Mouse (Mus musculus) T-helper 17 cell (primary cell): ENCODE data around the gene Tbc1d2b.

Experiments
- in situ Hi-C, 2 experiments: fragments of 300-600 bp; cut with MboI, MseI; formaldehyde crosslinking; loops; 1 replicate in 1 of 2; 2 replicates in 1 of 2; pipeline ENCODE4 v1.15.1; 2025; ENCODE audit warnings: high pct_unique_total_duplicates in 2 of 2

Tbc1d2b gene

GRCm38 (mm10) chr9:90213127-90213526 is 57.5 kb downstream of the Tbc1d2b start:
- in situ Hi-C loops = loop anchor here in 1 of 2 experiments (10.0 to 25.0 kb wide), 2 partner anchors 699 to 1698 kb away; no protein-coding TSS in a partner anchor

DNA sequence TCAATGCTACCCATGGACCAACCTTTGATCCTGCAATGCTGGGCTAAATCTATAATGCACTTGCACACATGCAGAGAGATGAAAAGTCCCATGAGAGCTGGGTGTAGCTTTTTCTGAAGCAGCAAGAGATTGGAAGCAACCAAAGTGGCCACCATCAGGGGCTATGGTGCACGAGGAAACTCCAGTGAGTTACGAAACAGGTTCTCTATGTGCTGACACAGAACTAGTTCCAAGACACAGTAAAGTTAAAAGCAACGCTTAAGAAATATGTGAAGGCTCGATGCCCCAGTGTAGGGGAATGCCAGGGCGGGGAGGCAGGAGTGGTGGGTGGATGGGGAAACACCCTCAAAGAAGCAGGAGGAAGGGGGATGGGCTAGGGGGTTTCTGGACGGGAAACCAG is 61.9 kb downstream of the Tbc1d2b start:
- in situ Hi-C loops = loop anchor here (5.0 to 25.0 kb wide), 3 partner anchors 199 to 704 kb away; no protein-coding TSS in a partner anchor

GRCm38 (mm10) chr9:90207808-90208207 is 62.8 kb downstream of the Tbc1d2b start:
- in situ Hi-C loops = loop anchor here (5.0 to 25.0 kb wide), 3 partner anchors 199 to 704 kb away; no protein-coding TSS in a partner anchor

DNA sequence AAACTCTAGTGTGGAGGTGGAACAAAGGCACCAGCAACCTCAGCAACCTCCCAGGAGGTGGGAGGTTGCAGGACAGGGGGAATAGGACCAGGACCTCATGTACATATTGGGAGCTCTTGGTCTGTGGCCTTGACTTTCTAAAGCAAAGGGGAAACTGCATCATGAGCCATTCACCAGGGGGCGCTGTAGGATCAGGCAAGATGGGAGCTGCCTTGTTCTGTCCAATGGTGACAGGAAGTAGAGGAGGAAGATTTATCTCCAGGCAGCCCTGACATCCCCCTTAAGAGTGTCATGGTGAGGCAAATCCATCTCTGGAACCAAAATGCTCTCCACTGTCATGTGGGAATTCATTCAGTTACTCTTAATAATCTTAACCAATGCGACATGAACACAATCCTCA is 64.1 kb downstream of the Tbc1d2b start:
- in situ Hi-C loops = loop anchor here (5.0 to 25.0 kb wide), 3 partner anchors 201 to 706 kb away; no protein-coding TSS in a partner anchor

- in situ Hi-C loops = loop anchor here in 1 of 2 experiments (25.0 kb wide), 1 partner anchor 708 kb away; no protein-coding TSS in a partner anchor
Measured at GRCm38 (mm10) chr9:90204396-90204915, 66.1 kb downstream of the Tbc1d2b start.

GRCm38 (mm10) chr9:90203233-90203632 is 67.4 kb downstream of the Tbc1d2b start:
- in situ Hi-C loops = loop anchor here in 1 of 2 experiments (25.0 kb wide), 1 partner anchor 709 kb away; no protein-coding TSS in a partner anchor

- in situ Hi-C loops = loop anchor here in 1 of 2 experiments (25.0 kb wide), 1 partner anchor 711 kb away; no protein-coding TSS in a partner anchor
Measured at GRCm38 (mm10) chr9:90201541-90201940, 69.1 kb downstream of the Tbc1d2b start.

- in situ Hi-C loops = loop anchor here in 1 of 2 experiments (25.0 kb wide), 1 partner anchor 711 kb away; no protein-coding TSS in a partner anchor
Measured at GRCm38 (mm10) chr9:90201096-90201495, 69.5 kb downstream of the Tbc1d2b start.

GRCm38 (mm10) chr9:90200501-90200900 is 70.1 kb downstream of the Tbc1d2b start:
- in situ Hi-C loops = loop anchor here in 1 of 2 experiments (25.0 kb wide), 1 partner anchor 712 kb away; no protein-coding TSS in a partner anchor

DNA sequence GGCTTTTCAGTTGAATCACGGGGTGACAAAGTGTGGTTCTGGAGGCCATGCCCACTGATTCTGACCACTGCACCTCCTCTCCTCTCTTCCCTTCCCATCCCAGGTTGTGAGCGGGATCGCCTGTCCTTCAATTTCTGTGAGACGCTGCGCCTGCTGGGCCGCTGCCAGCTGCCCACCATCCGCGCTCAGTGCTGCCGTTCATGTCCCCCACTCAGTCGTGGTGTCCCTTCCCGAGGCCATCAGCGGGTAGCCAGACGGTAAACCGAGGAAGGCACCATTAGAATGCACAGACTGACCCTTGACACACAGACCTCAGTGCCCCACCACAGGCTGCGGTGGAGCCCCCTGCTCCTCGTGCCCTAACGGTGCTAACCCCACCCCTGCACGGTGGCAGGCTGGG is 71.0 kb downstream of the Tbc1d2b start:
- in situ Hi-C loops = loop anchor here (10.0 to 25.0 kb wide), 2 partner anchors 713 to 1175 kb away; no protein-coding TSS in a partner anchor

- in situ Hi-C loops = loop anchor here in 1 of 2 experiments (10.0 kb wide), 1 partner anchor 1176 kb away; no protein-coding TSS in a partner anchor
Measured at GRCm38 (mm10) chr9:90198531-90199449, 71.8 kb downstream of the Tbc1d2b start.

DNA sequence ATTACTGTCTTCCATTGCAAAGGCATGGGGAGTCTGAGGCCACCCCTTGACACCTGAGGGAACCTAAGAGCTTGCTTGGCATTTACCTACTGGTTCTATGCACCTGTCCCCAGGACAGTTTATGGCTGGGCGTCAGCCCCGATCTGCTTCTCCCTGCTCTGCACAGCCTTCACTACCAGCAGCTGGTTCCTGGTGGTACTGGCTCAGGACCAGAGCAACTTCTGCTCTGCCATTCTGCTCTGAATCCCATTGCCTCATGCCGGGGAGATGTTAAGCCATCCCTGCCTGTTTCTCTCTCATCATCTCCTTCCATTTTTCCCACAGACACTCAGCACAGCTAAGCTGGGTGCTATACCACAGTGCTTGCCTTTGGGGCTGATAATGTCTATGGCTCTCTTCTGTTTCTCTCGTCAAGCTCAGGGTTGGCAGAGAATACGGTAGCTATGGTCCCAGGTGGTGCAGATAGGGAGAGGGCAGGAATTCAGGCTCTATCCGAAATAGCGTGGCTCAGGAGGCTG is 72.7 kb downstream of the Tbc1d2b start:
- in situ Hi-C loops = loop anchor here in 1 of 2 experiments (10.0 kb wide), 1 partner anchor 1177 kb away; no protein-coding TSS in a partner anchor

DNA sequence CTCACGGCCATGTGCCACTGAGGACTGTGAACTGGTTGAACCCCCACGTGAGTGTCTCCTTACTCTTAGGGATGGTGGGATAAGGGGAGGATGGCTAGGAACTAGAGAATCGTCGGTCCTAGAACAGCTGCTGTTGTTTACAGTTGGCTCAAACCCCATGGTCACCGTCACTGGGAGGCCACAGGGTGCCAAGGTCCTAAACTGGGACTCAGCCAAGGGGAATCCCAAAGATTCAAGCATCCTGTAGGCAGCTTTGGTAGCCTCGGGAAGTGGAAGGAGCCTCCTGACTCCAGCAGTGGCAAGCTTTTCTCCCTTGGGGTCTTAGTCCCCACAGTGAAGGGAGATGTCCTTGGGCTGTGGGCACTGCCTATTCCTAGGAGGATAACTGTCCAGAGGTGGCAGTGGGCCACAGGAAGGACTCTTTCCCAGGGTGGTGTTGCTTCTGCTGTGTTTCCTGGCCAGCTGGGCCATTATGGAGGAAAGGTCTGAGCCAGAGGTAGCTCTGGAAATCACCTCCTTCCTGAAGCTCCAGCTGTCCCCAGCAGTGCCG is 73.4 kb downstream of the Tbc1d2b start:
- in situ Hi-C loops = loop anchor here in 1 of 2 experiments (10.0 kb wide), 1 partner anchor 1178 kb away; no protein-coding TSS in a partner anchor

DNA sequence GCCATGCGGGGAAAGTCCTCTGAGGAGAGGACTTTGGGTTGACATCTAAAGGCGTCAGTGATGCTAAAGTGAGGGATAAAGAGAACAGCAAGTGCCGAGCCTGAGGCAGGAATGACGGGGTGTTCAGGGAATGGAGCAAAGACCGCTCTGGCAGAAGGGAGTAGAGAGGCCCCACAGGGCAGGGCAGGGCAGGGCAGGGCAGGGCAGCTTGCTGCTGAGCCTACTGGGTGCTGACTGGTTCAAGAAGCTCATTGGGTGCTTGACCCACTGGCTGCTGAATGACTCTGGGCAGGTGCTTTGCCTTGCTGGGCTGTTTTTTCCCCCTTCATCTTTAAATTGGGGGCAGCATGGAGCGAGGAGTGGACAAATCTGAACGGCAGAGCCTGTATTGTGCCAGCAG is 74.3 kb downstream of the Tbc1d2b start:
- in situ Hi-C loops = loop anchor here in 1 of 2 experiments (10.0 kb wide), 1 partner anchor 1179 kb away; no protein-coding TSS in a partner anchor

- in situ Hi-C loops = loop anchor here in 1 of 2 experiments (10.0 kb wide), 1 partner anchor 1180 kb away; no protein-coding TSS in a partner anchor
Measured at GRCm38 (mm10) chr9:90195000-90195399, 75.6 kb downstream of the Tbc1d2b start.

- in situ Hi-C loops = no loop called here
Measured at GRCm38 (mm10) chr9:90189391-90189790, 81.2 kb downstream of the Tbc1d2b start.

- in situ Hi-C loops = no loop called here
Measured at GRCm38 (mm10) chr9:90188893-90189292, 81.7 kb downstream of the Tbc1d2b start.

DNA sequence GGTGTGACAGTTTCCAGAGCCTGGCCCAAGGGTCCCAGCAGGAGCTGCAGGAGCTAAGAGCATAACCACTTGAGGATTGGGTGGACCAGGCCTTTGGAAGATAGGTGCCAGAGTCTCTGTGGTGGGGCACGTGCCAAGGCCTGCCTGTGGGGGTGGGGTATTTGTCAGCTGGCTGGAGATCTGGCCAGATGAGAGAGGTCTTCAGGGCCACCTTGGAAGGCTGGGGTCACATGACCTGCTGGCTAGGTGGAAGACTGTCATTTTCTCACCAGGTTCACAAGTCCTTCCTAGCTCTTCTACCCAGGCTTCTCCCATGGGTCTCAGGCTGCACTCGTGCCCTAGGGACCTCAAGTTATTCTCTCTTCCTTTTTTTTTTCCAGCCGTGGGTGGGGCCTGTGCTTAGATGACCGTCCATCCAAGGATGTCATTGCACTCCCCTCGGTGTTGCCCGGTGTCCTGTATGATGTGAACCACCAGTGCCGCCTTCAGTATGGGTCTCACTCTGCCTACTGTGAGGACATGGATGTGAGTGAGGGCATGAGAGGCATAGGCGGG is 85.2 kb downstream of the Tbc1d2b start:
- in situ Hi-C loops = no loop called here

DNA sequence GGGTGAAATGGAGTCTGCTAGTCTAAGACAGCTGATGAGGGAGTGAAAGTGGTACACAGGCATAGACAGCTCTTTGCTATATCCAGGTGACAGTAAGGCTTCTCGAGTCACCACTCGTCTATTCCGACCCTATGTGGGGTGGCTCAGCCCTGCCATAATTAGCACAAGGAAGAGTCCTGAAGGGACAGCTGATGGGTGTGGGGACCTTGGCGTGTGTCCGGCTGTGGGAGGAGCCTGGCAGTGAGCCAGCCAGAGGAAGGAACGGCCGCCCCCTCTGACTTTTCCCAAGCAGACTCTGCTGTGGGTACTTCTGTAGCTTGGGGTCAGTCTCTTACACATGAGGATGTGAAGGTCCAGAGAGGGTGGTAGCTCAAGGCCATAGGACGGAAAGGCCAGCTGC is 86.5 kb downstream of the Tbc1d2b start:
- in situ Hi-C loops = no loop called here

DNA sequence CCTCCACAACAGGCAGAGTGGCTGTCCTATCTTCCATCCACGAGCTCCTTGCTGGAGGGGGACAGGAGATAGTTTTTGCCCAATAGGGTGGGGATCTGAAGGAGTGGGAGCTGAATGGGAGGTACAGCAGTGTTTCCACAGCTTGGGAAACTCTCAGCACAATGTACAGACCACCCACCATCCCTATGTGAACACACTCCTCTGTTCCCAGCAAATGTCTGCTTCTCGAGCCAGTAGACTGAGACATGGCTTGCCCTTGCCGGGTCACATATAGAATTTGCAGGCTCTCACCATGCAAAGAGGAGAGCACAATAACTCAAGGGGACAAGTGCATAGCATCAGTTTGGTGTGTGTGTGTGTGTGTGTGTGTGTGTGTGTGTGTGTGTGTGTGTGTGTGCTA is 87.1 kb downstream of the Tbc1d2b start:
- in situ Hi-C loops = no loop called here
